Mouse (Mus musculus): ENCODE measurements around the gene Vmn1r223.

- TF ChIP-seq POLR2A (IDR thresholded peaks at IDR 0.05; ENCODE audit: control insufficient read depth, extremely low read depth, insufficient read depth, low read length, poor library complexity) (no peak), CTCF (IDR thresholded peaks at IDR 0.05; ENCODE audit: borderline replicate concordance, control insufficient read depth, extremely low read depth, insufficient read depth, low read length, poor library complexity) (no peak)
Observed at GRCm38 (mm10) chr13:23270321-23271101, 23.6 kb downstream of the Vmn1r223 start.

Measured in thymus, adult 2 months (tissue).